Mouse (Mus musculus): ENCODE results near the gene Pou2f3. TPM values are rescaled to one million over a fixed set of nuclear protein-coding genes. Genes with fewer than 3 reads are reported as not detected.

The Pou2f3 gene
- polyA plus RNA-seq, 1 experiment from 2014 or later = not detected

GRCm38 (mm10) chr9:43191561-43191960 lies 18.6 kb downstream of the Pou2f3 start:
- no peaks in the 10 kb centered on the region for H3K36me3 ChIP-seq
- no peak for DNase-seq (ENCODE audit: low spot score)
- no peak overlapping the region for H3K27ac ChIP-seq (replicated peaks)
- H3K4me1 ChIP-seq = peaks cover 26% of the 10 kb centered on the region
- WGBS = 56% methylated on average over 4 of the region's 4 CpGs
- no peak overlapping the region for H3K4me3 ChIP-seq
- no peaks in the 10 kb centered on the region for H3K9me3 ChIP-seq (replicated peaks)
- peaks cover 94% of the 10 kb centered on the region for H3K27me3 ChIP-seq (ENCODE audit: low read depth, poor library complexity, severe bottlenecking)

GRCm38 (mm10) chr9:43189021-43189356 lies 21.2 kb downstream of the Pou2f3 start:
- Histone ChIP-seq H3K36me3 (no peaks in the 10 kb centered on the region), H3K4me3 (no peak overlapping the region), H3K9me3 (replicated peaks) (no peaks in the 10 kb centered on the region), H3K4me1 (peaks cover 21% of the 10 kb centered on the region), H3K27ac (replicated peaks) (no peak overlapping the region), H3K27me3 (ENCODE audit: low read depth, poor library complexity, severe bottlenecking) (peaks cover 89% of the 10 kb centered on the region)
- WGBS = 73% methylated on average over 3 of the region's 3 CpGs
- no peak for DNase-seq (ENCODE audit: low spot score)

GRCm38 (mm10) chr9:43188309-43189020 lies 21.7 kb downstream of the Pou2f3 start:
- no peaks in the 10 kb centered on the region for H3K9me3 ChIP-seq (replicated peaks)
- peak; percentile 21 for DNase-seq (ENCODE audit: low spot score)
- no peak overlapping the region for H3K4me3 ChIP-seq
- 0 out of 2 replicates have a peak overlapping the region, but pooled peaks have one; percentile 6 for H3K27ac ChIP-seq (replicated peaks)
- WGBS = 51% methylated on average over 12 of the region's 12 CpGs
- peaks cover 89% of the 10 kb centered on the region for H3K27me3 ChIP-seq (ENCODE audit: low read depth, poor library complexity, severe bottlenecking)
- peaks cover 20% of the 10 kb centered on the region for H3K4me1 ChIP-seq
- H3K36me3 ChIP-seq = no peaks in the 10 kb centered on the region

GRCm38 (mm10) chr9:43179614-43180013 lies 30.6 kb downstream of the Pou2f3 start:
- H3K36me3 ChIP-seq = no peaks in the 10 kb centered on the region
- no peaks in the 10 kb centered on the region for H3K9me3 ChIP-seq (replicated peaks)
- no peak overlapping the region for H3K27ac ChIP-seq (replicated peaks)
- WGBS = 74% methylated on average over 5 of the region's 5 CpGs
- peaks cover 6% of the 10 kb centered on the region for H3K4me1 ChIP-seq
- peaks cover 27% of the 10 kb centered on the region for H3K27me3 ChIP-seq (ENCODE audit: low read depth, poor library complexity, severe bottlenecking)
- no peak overlapping the region for H3K4me3 ChIP-seq
- no peak for DNase-seq (ENCODE audit: low spot score)

GRCm38 (mm10) chr9:43178172-43178571 lies 32.0 kb downstream of the Pou2f3 start:
- H3K27me3 ChIP-seq (ENCODE audit: low read depth, poor library complexity, severe bottlenecking) = peaks cover 19% of the 10 kb centered on the region; the same call in 1 of the 2 replicates
- H3K27ac ChIP-seq (replicated peaks) = no peak overlapping the region
- H3K36me3 ChIP-seq = no peaks in the 10 kb centered on the region
- H3K4me3 ChIP-seq = no peak overlapping the region
- DNase-seq (ENCODE audit: low spot score) = no peak
- no peaks in the 10 kb centered on the region for H3K9me3 ChIP-seq (replicated peaks)
- 63% methylated on average over 7 of the region's 7 CpGs for WGBS
- H3K4me1 ChIP-seq = peaks cover 6% of the 10 kb centered on the region

- DNase-seq (ENCODE audit: low spot score) = no peak
- 89% methylated on average over 8 of the region's 8 CpGs for WGBS
- Histone ChIP-seq H3K27ac (replicated peaks) (no peak overlapping the region), H3K9me3 (replicated peaks) (no peaks in the 10 kb centered on the region), H3K27me3 (ENCODE audit: low read depth, poor library complexity, severe bottlenecking) (peaks cover 11% of the 10 kb centered on the region; the same call in 1 of the 2 replicates), H3K36me3 (no peaks in the 10 kb centered on the region), H3K4me3 (no peak overlapping the region), H3K4me1 (no peaks in the 10 kb centered on the region)
Measured at GRCm38 (mm10) chr9:43167081-43167480, 43.1 kb downstream of the Pou2f3 start.

- Histone ChIP-seq H3K9me3 (replicated peaks) (no peaks in the 10 kb centered on the region), H3K4me1 (no peaks in the 10 kb centered on the region), H3K27ac (replicated peaks) (no peak overlapping the region), H3K36me3 (no peaks in the 10 kb centered on the region), H3K4me3 (no peak overlapping the region), H3K27me3 (ENCODE audit: low read depth, poor library complexity, severe bottlenecking) (peaks cover 7% of the 10 kb centered on the region; the same call in 1 of the 2 replicates)
- no peak for DNase-seq (ENCODE audit: low spot score)
- WGBS = 82% methylated on average over 6 of the region's 6 CpGs
Measured at GRCm38 (mm10) chr9:43166346-43166745, 43.8 kb downstream of the Pou2f3 start.

- WGBS = 78% methylated on average over 6 of the region's 6 CpGs
- H3K4me1 ChIP-seq = no peaks in the 10 kb centered on the region
Measured at GRCm38 (mm10) chr9:43155960-43156359, 54.2 kb downstream of the Pou2f3 start.

GRCm38 (mm10) chr9:43151779-43152178 lies 58.4 kb downstream of the Pou2f3 start:
- Histone ChIP-seq H3K4me3 (no peak overlapping the region), H3K27ac (replicated peaks) (no peak overlapping the region), H3K27me3 (ENCODE audit: low read depth, poor library complexity, severe bottlenecking) (peaks cover 10% of the 10 kb centered on the region; the same call in 1 of the 2 replicates), H3K4me1 (no peaks in the 10 kb centered on the region), H3K36me3 (no peaks in the 10 kb centered on the region), H3K9me3 (replicated peaks) (no peaks in the 10 kb centered on the region)
- DNase-seq (ENCODE audit: low spot score) = no peak
- WGBS = 92% methylated on average over 6 of the region's 6 CpGs

More at GRCm38 (mm10) chr9:43155960-43156359, 54.2 kb downstream of the Pou2f3 start:
- Histone ChIP-seq H3K27me3 (ENCODE audit: low read depth, poor library complexity, severe bottlenecking) (peaks cover 10% of the 10 kb centered on the region; the same call in 1 of the 2 replicates), H3K4me3 (no peak overlapping the region), H3K36me3 (no peaks in the 10 kb centered on the region), H3K27ac (replicated peaks) (no peak overlapping the region), H3K9me3 (replicated peaks) (no peaks in the 10 kb centered on the region)
- DNase-seq (ENCODE audit: low spot score) = no peak

- 89% methylated on average over 9 of the region's 9 CpGs for WGBS
- Histone ChIP-seq H3K27me3 (ENCODE audit: low read depth, poor library complexity, severe bottlenecking) (peaks cover 10% of the 10 kb centered on the region; the same call in 1 of the 2 replicates), H3K4me3 (no peak overlapping the region), H3K9me3 (replicated peaks) (no peaks in the 10 kb centered on the region), H3K4me1 (no peaks in the 10 kb centered on the region), H3K36me3 (no peaks in the 10 kb centered on the region), H3K27ac (replicated peaks) (no peak overlapping the region)
- no peak for DNase-seq (ENCODE audit: low spot score)
Measured at GRCm38 (mm10) chr9:43150957-43151356, 59.2 kb downstream of the Pou2f3 start.

- Histone ChIP-seq H3K36me3 (no peaks in the 10 kb centered on the region), H3K4me1 (no peaks in the 10 kb centered on the region), H3K4me3 (no peak overlapping the region), H3K27ac (replicated peaks) (no peak overlapping the region), H3K27me3 (ENCODE audit: low read depth, poor library complexity, severe bottlenecking) (peaks cover 10% of the 10 kb centered on the region; the same call in 1 of the 2 replicates), H3K9me3 (replicated peaks) (no peaks in the 10 kb centered on the region)
- 70% methylated on average over 10 of the region's 10 CpGs for WGBS
- DNase-seq (ENCODE audit: low spot score) = no peak
Measured at GRCm38 (mm10) chr9:43150075-43150474, 60.1 kb downstream of the Pou2f3 start.

GRCm38 (mm10) chr9:43149498-43149897 lies 60.7 kb downstream of the Pou2f3 start:
- H3K9me3 ChIP-seq (replicated peaks) = no peaks in the 10 kb centered on the region
- peaks cover 10% of the 10 kb centered on the region; the same call in 1 of the 2 replicates for H3K27me3 ChIP-seq (ENCODE audit: low read depth, poor library complexity, severe bottlenecking)
- H3K27ac ChIP-seq (replicated peaks) = no peak overlapping the region
- H3K4me1 ChIP-seq = no peaks in the 10 kb centered on the region
- DNase-seq (ENCODE audit: low spot score) = no peak
- H3K36me3 ChIP-seq = no peaks in the 10 kb centered on the region
- WGBS = 87% methylated on average over 3 of the region's 3 CpGs
- H3K4me3 ChIP-seq = no peak overlapping the region

GRCm38 (mm10) chr9:43145196-43145595 lies 65.0 kb downstream of the Pou2f3 start:
- 87% methylated on average over 4 of the region's 4 CpGs for WGBS
- Histone ChIP-seq H3K27ac (replicated peaks) (no peak overlapping the region), H3K4me3 (no peak overlapping the region), H3K27me3 (ENCODE audit: low read depth, poor library complexity, severe bottlenecking) (peaks cover 12% of the 10 kb centered on the region), H3K4me1 (peaks cover 2% of the 10 kb centered on the region; the same call in 1 of the 2 replicates), H3K36me3 (no peaks in the 10 kb centered on the region), H3K9me3 (replicated peaks) (no peaks in the 10 kb centered on the region)
- no peak for DNase-seq (ENCODE audit: low spot score)
